Mouse (Mus musculus) embryonic facial prominence, embryonic 15.5 days (tissue): ENCODE measurements around the gene Tspan3. TPM values are rescaled to one million over a fixed set of nuclear protein-coding genes. Genes with fewer than 3 reads are reported as not detected.

ENCODE experiments used
- ATAC-seq: fragments of 200-750 bp; cut with Nextera tagmentation; 2 replicates; pipeline ENCODE4 v1.8.0; 2017; ENCODE audit warnings: low read depth, moderate TSS enrichment; ENCODE audit not compliant: insufficient number of reproducible peaks, low FRiP score, low TSS enrichment
- H3K27ac ChIP-seq: fragments of 300-500 bp; sonication (generic); replicated peaks from 2 replicates; pipeline ENCODE4 v1.5.1; 2015; ENCODE audit warnings: mild to moderate bottlenecking, inconsistent platforms
- H3K27me3 ChIP-seq: fragments of 300-500 bp; sonication (generic); 2 replicates; pipeline ENCODE4 v1.6.1; 2015; ENCODE audit warnings: inconsistent platforms
- H3K36me3 ChIP-seq: fragments of 300-500 bp; sonication (generic); 2 replicates; pipeline ENCODE4 v1.6.1; 2015; ENCODE audit warnings: mild to moderate bottlenecking, inconsistent platforms
- H3K4me1 ChIP-seq: fragments of 300-500 bp; sonication (generic); 2 replicates; pipeline ENCODE4 v1.6.1; 2015; ENCODE audit warnings: inconsistent platforms
- H3K4me2 ChIP-seq: fragments of 300-500 bp; sonication (generic); replicated peaks from 2 replicates; pipeline ENCODE4 v1.6.1; 2015; ENCODE audit warnings: mild to moderate bottlenecking, inconsistent platforms
- H3K4me3 ChIP-seq: fragments of 300-500 bp; sonication (generic); replicated peaks from 2 replicates; pipeline ENCODE4 v1.5.1; 2015; ENCODE audit warnings: mild to moderate bottlenecking, inconsistent platforms
- H3K9ac ChIP-seq: fragments of 300-500 bp; sonication (generic); 2 replicates; pipeline ENCODE4 v1.6.1; 2015; ENCODE audit warnings: inconsistent platforms
- H3K9me3 ChIP-seq: fragments of 300-500 bp; sonication (generic); replicated peaks from 2 replicates; pipeline ENCODE4 v1.6.1; 2016; ENCODE audit warnings: inconsistent platforms
- WGBS: fragments of 180-500 bp; shearing (Covaris S2); methylation state at CpG from one replicate; pipeline ENCODE4 v1.1.7; 2015; 5-methylcytosine and 5-hydroxymethylcytosine counted together
- polyA plus RNA-seq: library from polyadenylated mRNA; unstranded; fragments of >200 nt; fragmentation: Nextera tagmentation; extraction: Ambion mirVana; gene quantifications from 2 replicates; pipeline ENCODE4 v1.2.1, GENCODE M21; 2015

Tspan3 gene
- polyA plus RNA-seq, 1 experiment from 2014 or later: 495 TPM

DNA sequence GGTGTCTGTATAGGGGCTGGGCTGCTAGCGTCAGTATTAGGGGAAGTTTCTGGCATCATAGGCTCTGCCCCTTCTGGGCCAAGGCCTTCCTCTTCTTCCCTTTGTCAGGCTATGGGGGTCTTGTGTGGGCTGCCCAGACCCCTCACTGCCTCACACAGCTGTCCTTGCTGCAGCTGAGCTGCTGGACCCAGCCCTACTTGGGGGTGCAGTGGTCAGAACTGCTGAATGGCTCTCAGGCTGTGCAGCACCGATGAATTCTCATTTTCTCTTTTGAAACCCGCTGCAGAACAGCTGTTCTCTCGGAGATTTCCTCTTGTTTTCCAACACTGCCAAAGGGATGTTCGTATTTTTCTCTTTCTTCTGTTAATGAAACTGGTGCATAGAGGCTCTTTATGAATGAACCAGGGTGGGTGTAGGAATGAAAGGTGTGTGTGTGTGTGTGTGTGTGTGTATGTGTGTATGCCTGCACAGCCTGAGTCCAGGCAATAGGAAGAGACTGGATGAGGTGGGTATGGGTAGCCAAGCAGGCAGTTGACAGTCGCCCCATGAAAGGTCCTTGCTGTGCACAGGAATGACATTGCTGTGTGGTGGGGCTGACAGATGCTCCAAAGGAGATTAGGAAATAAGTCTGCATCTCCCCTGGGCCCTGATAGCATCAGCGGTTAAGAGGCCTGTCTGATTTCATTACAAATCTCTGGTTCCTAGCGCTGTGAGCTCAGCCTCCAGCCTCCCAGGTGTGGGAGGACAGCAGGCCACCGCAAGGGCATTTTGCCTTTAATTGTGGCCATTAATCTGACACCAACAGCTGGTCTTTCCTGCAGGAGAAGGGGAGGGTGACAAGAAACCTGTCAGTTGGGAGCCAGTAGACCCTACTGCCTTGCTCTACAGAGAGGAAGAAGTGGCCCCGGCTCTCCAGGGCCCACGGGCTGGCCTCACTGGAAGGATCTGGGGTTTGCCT is 26.5 kb upstream of the Tspan3 start:
- Histone ChIP-seq H3K9me3 (no peaks in the 10 kb centered on the region), H3K27me3 (no peaks in the 10 kb centered on the region), H3K36me3 (no peaks in the 10 kb centered on the region), H3K9ac (no peak overlapping the region), H3K4me3 (no peak overlapping the region), H3K27ac (no peak overlapping the region), H3K4me1 (peaks cover 11% of the 10 kb centered on the region), H3K4me2 (no peak overlapping the region)
- WGBS: 54% methylated on average over 11 of the region's 11 CpGs
- ATAC-seq: no peak; the same call in 1 of the 2 replicates

DNA sequence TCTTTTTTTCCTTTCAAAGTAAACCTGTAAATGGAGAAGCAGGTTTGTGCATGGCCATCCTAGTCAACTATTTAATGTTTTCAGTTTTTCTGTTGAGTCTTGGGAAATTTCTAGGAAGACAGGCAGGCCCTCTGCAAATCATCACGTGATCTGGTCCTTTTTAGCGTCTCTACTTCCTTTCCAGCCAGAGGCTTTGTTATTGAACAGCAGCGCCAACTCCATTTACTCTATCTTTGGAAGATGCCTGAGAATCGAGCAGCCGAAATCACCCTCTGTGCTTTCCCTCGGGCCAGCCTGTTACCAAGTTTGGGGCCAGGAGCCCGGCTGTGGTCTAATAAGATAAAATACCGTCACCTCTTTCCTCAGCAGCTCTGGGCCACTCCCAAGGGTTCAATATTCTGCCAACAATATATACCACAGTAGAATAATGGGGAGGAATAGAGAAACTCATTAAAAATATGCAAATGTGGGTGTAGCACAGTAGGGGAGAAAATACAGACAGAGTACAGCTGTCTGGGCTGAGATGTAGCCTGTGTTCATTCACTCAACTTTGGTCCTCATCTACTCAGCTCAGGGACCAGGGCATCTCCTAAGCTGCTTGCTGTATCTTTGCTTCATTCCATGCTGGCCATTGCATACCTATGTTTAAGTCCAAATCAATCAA is 15.0 kb upstream of the Tspan3 start:
- Histone ChIP-seq H3K4me3 (no peak overlapping the region), H3K27me3 (no peaks in the 10 kb centered on the region), H3K4me1 (peaks cover 10% of the 10 kb centered on the region), H3K9me3 (no peaks in the 10 kb centered on the region), H3K27ac (no peak overlapping the region), H3K9ac (no peak overlapping the region), H3K4me2 (no peak overlapping the region), H3K36me3 (no peaks in the 10 kb centered on the region)
- WGBS: 35% methylated on average over 8 of the region's 8 CpGs
- no peak for ATAC-seq

- Histone ChIP-seq H3K4me1 (peaks cover 10% of the 10 kb centered on the region), H3K9ac (no peak overlapping the region), H3K9me3 (no peaks in the 10 kb centered on the region), H3K4me3 (no peak overlapping the region), H3K4me2 (no peak overlapping the region), H3K27ac (no peak overlapping the region), H3K27me3 (no peaks in the 10 kb centered on the region), H3K36me3 (no peaks in the 10 kb centered on the region)
- WGBS: 80% methylated on average over 6 of the region's 6 CpGs
- no peak for ATAC-seq
Measured at GRCm38 (mm10) chr9:56179416-56180117, 14.3 kb upstream of the Tspan3 start.

DNA sequence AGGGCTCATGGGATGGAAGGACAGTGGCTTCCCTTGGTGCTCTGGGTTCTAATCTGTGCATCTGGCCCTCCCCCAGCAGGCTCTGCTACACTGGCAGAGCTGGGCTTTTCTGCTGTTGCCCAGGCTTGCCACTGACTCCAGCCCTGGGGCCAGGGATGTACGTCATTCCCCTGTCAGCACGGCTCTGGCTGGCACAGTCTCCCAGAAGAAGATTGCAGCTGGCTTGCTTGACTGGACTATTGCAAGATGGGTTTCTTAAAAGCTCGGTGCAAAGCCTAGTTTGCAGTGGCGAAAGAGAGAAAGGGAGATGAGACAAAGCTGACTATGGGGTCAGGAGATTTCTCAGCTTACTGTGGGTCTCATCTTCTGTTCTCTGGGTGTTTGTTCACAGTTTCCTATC is 12.1 kb upstream of the Tspan3 start:
- Histone ChIP-seq H3K4me1 (peaks cover 10% of the 10 kb centered on the region), H3K27ac (no peak overlapping the region), H3K4me3 (no peak overlapping the region), H3K27me3 (no peaks in the 10 kb centered on the region), H3K9me3 (no peaks in the 10 kb centered on the region), H3K36me3 (no peaks in the 10 kb centered on the region), H3K9ac (no peak overlapping the region), H3K4me2 (no peak overlapping the region)
- 60% methylated on average over 4 of the region's 4 CpGs for WGBS
- ATAC-seq: no peak

- 84% methylated on average over 3 of the region's 3 CpGs for WGBS
- Histone ChIP-seq H3K27me3 (no peaks in the 10 kb centered on the region), H3K9me3 (no peaks in the 10 kb centered on the region), H3K4me2 (no peak overlapping the region), H3K36me3 (no peaks in the 10 kb centered on the region), H3K4me3 (no peak overlapping the region), H3K9ac (no peak overlapping the region), H3K4me1 (peaks cover 6% of the 10 kb centered on the region), H3K27ac (no peak overlapping the region)
- ATAC-seq: no peak
Measured at GRCm38 (mm10) chr9:56175316-56175715, 10.0 kb upstream of the Tspan3 start.

GRCm38 (mm10) chr9:56167690-56168089 is 2.4 kb upstream of the Tspan3 start:
- 30% methylated on average over 6 of the region's 6 CpGs for WGBS

GRCm38 (mm10) chr9:56166161-56166560 is 884 bp upstream of the Tspan3 start:
- Histone ChIP-seq H3K4me3 (no peak overlapping the region), H3K4me2 (no peak overlapping the region), H3K4me1 (peaks cover 17% of the 10 kb centered on the region), H3K27ac (peak overlapping the region; percentile 35; the same call in 1 of the 2 replicates), H3K27me3 (no peaks in the 10 kb centered on the region), H3K36me3 (no peaks in the 10 kb centered on the region), H3K9ac (no peak overlapping the region), H3K9me3 (no peaks in the 10 kb centered on the region)
- ATAC-seq: no peak
- WGBS: 33% methylated on average over 5 of the region's 5 CpGs

More at GRCm38 (mm10) chr9:56167690-56168089, 2.4 kb upstream of the Tspan3 start:
- no peak overlapping the region for H3K4me2 ChIP-seq
- H3K4me1 ChIP-seq: peaks cover 11% of the 10 kb centered on the region
- H3K9ac ChIP-seq: no peak overlapping the region
- H3K27ac ChIP-seq: no peak overlapping the region
- H3K4me3 ChIP-seq: no peak overlapping the region
- no peaks in the 10 kb centered on the region for H3K27me3 ChIP-seq
- no peaks in the 10 kb centered on the region for H3K36me3 ChIP-seq
- no peaks in the 10 kb centered on the region for H3K9me3 ChIP-seq
- ATAC-seq: no peak

DNA sequence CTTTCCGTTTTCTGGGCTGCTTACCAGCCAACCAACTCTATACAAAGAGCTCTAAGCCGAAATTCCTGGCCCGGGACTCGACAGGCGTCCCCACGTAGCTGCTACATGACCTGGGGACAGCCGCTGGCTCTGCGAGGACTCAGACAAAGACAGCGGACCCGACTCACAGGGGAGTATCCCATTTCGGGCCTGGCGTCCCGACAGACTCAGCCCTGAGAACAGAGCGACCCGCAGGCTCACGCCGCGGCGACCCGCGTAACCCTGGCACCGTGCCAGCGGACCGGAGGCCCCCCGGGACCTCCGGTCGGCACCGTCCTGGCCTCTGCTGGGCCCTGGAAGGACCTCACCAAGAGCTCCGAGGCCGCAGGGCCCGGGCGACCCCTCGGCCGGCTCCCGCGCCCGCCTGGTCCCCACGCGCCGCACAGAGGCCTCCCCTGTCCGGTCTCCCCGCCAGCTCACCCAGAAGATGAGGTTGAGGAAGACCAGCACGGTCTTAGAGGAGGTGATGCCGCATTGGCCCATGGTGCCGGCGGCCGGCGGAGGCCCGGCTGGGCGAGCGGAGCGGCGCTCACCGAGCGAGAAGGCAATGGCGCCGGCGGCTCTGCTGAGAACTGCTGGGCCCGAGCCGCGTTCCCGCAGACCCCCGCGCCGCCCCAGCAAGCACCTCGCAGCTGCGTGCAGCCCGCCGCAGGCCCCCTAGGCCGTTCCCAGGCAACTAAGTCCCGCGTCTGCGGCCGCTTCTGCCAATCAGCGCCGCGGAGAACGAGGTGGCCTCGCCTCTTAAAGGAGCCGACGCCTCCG is 4.7 kb downstream of the Tspan3 start:
- peak overlapping the region; percentile 99 for H3K4me3 ChIP-seq
- peak overlapping the region; percentile 58 for H3K4me2 ChIP-seq
- peak overlapping the region; percentile 96 for H3K27ac ChIP-seq
- WGBS: 1% methylated on average over 76 of the region's 82 CpGs
- H3K9ac ChIP-seq: peak overlapping the region; percentile 98
- no peaks in the 10 kb centered on the region for H3K36me3 ChIP-seq
- peak; percentile 93 for ATAC-seq
- peaks cover 25% of the 10 kb centered on the region for H3K4me1 ChIP-seq
- no peaks in the 10 kb centered on the region for H3K27me3 ChIP-seq
- no peaks in the 10 kb centered on the region for H3K9me3 ChIP-seq

- H3K4me2 ChIP-seq: peak overlapping the region; percentile 58
- no peak for ATAC-seq
- 0% methylated on average over 2 of the region's 2 CpGs for WGBS
Measured at GRCm38 (mm10) chr9:56159456-56159855, 5.8 kb downstream of the Tspan3 start.

DNA sequence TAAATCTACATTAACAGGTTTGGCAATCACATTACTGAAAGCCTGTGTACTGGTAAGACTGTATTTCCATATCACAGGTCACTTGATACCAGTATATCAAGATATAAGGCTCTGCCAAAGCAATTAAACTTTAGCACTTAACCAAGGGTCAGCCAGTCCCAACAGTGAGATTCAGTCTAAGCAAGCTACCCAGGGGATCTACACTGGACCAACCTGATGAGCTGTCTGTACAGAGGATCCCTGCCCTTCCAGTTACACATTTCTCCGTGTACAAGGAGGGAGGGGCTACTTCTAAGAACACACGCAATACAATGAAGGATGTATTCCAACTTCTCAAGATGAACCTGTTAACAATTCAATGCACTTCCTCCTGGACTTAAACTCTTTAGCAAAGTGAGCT is 7.2 kb downstream of the Tspan3 start:
- WGBS: 50% methylated on average over 2 of the region's 2 CpGs
- H3K4me3 ChIP-seq: no peak overlapping the region
- peaks cover 26% of the 10 kb centered on the region for H3K4me1 ChIP-seq
- no peaks in the 10 kb centered on the region for H3K36me3 ChIP-seq
- ATAC-seq: no peak
- H3K9ac ChIP-seq: no peak overlapping the region
- no peak overlapping the region for H3K27ac ChIP-seq
- no peaks in the 10 kb centered on the region for H3K9me3 ChIP-seq
- H3K4me2 ChIP-seq: no peak overlapping the region
- H3K27me3 ChIP-seq: no peaks in the 10 kb centered on the region

More at GRCm38 (mm10) chr9:56159456-56159855, 5.8 kb downstream of the Tspan3 start:
- no peak overlapping the region for H3K27ac ChIP-seq
- no peaks in the 10 kb centered on the region for H3K27me3 ChIP-seq
- H3K36me3 ChIP-seq: no peaks in the 10 kb centered on the region
- H3K9ac ChIP-seq: no peak overlapping the region
- H3K9me3 ChIP-seq: no peaks in the 10 kb centered on the region
- H3K4me1 ChIP-seq: peaks cover 23% of the 10 kb centered on the region
- peak overlapping the region; percentile 99 for H3K4me3 ChIP-seq
